Mouse (Mus musculus) small intestine, adult 2 months (tissue): Measurements from ENCODE around the gene Trpm3.

ENCODE experiments used
- CTCF ChIP-seq: fragments of 200-500 bp; IDR thresholded peaks from 2 replicates; pipeline ENCODE4 v1.5.1; 2012; ENCODE audit warnings: low read depth, mild to moderate bottlenecking, control low read depth, inconsistent platforms, low read length, moderate library complexity, mixed read lengths; ENCODE audit not compliant: insufficient replicate concordance, insufficient read length; ENCODE audit errors: extremely low read depth
- POLR2A ChIP-seq: fragments of 200-500 bp; IDR thresholded peaks from 2 replicates; pipeline ENCODE4 v1.6.1; 2012; ENCODE audit warnings: low read depth, mild to moderate bottlenecking, control low read depth, inconsistent platforms, low read length, moderate library complexity

GRCm38 (mm10) chr19:22975801-22976200, 837.0 kb downstream of the Trpm3 start:
- no peak for TF ChIP-seq CTCF
- no peak for TF ChIP-seq POLR2A
